Mouse (Mus musculus): Measurements from ENCODE around the gene Calm2.

DNA sequence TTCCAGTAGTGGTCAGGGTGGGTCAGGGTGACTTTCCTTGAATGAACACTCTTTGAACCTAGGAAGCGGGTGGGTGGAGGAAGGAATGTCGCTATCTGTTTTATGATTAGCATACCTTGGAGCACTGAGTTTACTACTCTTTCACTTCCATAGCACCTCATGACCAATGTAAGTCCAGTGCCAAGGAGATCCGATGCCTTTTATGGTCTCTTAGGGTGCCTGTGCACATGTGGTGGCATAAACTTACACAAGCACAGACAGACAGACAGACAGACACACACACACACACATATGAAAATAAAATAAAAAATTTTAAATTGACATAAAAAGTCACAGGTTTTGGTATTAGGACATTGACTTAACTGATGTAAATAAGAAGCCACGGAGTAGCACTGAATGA lies 47.6 kb upstream of the Calm2 start:
- no peak for TF ChIP-seq CTCF (IDR thresholded peaks at IDR 0.05 in 2 of 3, conservative IDR thresholded peaks at IDR 0.05 in 1 of 3; ENCODE audit: control insufficient read depth in 1 of 3, insufficient read depth in 1 of 3, low read depth in 2 of 3, low read length in 3 of 3, poor library complexity in 1 of 3, severe bottlenecking in 1 of 3)
- TF ChIP-seq HCFC1 (IDR thresholded peaks at IDR 0.05; ENCODE audit: low read depth, low read length) = no peak
- no peak for TF ChIP-seq ELF1 (IDR thresholded peaks at IDR 0.05; ENCODE audit: low read depth, low read length)
- TF ChIP-seq KAT2A (conservative IDR thresholded peaks at IDR 0.05; ENCODE audit: low read depth, low read length) = no peak
- no peak for TF ChIP-seq MAFK (IDR thresholded peaks at IDR 0.05; ENCODE audit: borderline replicate concordance, low read depth, low read length)
- TF ChIP-seq TAL1 (IDR thresholded peaks at IDR 0.05; ENCODE audit: low read length) = no peak
- TF ChIP-seq E2F4 (IDR thresholded peaks at IDR 0.05; ENCODE audit: borderline replicate concordance, low read depth, low read length) = no peak
- no peak for TF ChIP-seq POLR2AphosphoS5 (IDR thresholded peaks at IDR 0.05; ENCODE audit: borderline replicate concordance, low read depth, low read length)
- TF ChIP-seq BHLHE40 (IDR thresholded peaks at IDR 0.05; ENCODE audit: borderline replicate concordance, low read depth, low read length) = no peak
- no peak for TF ChIP-seq GATA1 (IDR thresholded peaks at IDR 0.05; ENCODE audit: low read depth, low read length)
- no peak for TF ChIP-seq EP300 (IDR thresholded peaks at IDR 0.05; ENCODE audit: low read depth in 1 of 2, low read length in 2 of 2)
- TF ChIP-seq POLR2A (IDR thresholded peaks at IDR 0.05; ENCODE audit: control insufficient read depth in 1 of 2, insufficient read depth in 1 of 2, low read depth in 1 of 2, low read length in 2 of 2, poor library complexity in 1 of 2) = no peak
- no peak for TF ChIP-seq SMC3 (IDR thresholded peaks at IDR 0.05; ENCODE audit: low read depth, low read length)

All from MEL (cell line).